Mouse (Mus musculus) heart, postnatal 0 days (tissue): ENCODE results near the gene Zzef1. TPM values are rescaled to one million over a fixed set of nuclear protein-coding genes. Genes with fewer than 3 reads are reported as not detected.

ENCODE experiments used
- ATAC-seq: fragments of 200-750 bp; cut with Nextera tagmentation; 2 replicates; pipeline ENCODE4 v1.8.0; 2017; ENCODE audit warnings: low read depth, moderate number of reproducible peaks, moderate library complexity; ENCODE audit not compliant: insufficient read depth
- DNase-seq: peaks from one replicate; pipeline ENCODE4 v3.0.0-alpha.2; 2016; ENCODE audit warnings: low spot score
- H3K27ac ChIP-seq: fragments of 300-500 bp; sonication (generic); 2 replicates; pipeline ENCODE4 v1.5.1; 2014; ENCODE audit warnings: low read depth, mild to moderate bottlenecking
- H3K27me3 ChIP-seq: fragments of 300-500 bp; sonication (generic); 2 replicates; pipeline ENCODE4 v1.6.1; 2014; ENCODE audit warnings: low read length, mixed read lengths; ENCODE audit not compliant: control insufficient read depth, insufficient read depth
- H3K36me3 ChIP-seq: fragments of 300-500 bp; sonication (generic); replicated peaks from 2 replicates; pipeline ENCODE4 v1.6.1; 2014; ENCODE audit warnings: low read length, mixed read lengths; ENCODE audit not compliant: control insufficient read depth, insufficient read depth
- H3K4me1 ChIP-seq: fragments of 300-500 bp; sonication (generic); 2 replicates; pipeline ENCODE4 v1.6.1; 2014; ENCODE audit warnings: antibody characterized with exemption; ENCODE audit not compliant: control insufficient read depth, insufficient read depth
- H3K4me2 ChIP-seq: fragments of 300-500 bp; sonication (generic); 2 replicates; pipeline ENCODE4 v1.6.1; 2014; ENCODE audit warnings: low read depth, mild to moderate bottlenecking, low read length, moderate library complexity
- H3K4me3 ChIP-seq: fragments of 300-500 bp; sonication (generic); 2 replicates; pipeline ENCODE4 v1.5.1; 2014; ENCODE audit warnings: low read depth, low read length
- H3K9ac ChIP-seq: fragments of 300-500 bp; sonication (generic); replicated peaks from 2 replicates; pipeline ENCODE4 v1.6.1; 2014; ENCODE audit warnings: low read depth, low read length, mixed read lengths
- H3K9me3 ChIP-seq: fragments of 300-500 bp; sonication (generic); replicated peaks from 2 replicates; pipeline ENCODE4 v1.6.1; 2016; ENCODE audit warnings: low read length; ENCODE audit not compliant: control insufficient read depth
- CTCF ChIP-seq: IDR thresholded peaks from 2 replicates; pipeline ENCODE4 v1.5.1; 2016; ENCODE audit warnings: antibody characterized with exemption, control low read depth, low read depth
- EP300 ChIP-seq: IDR thresholded peaks from 2 replicates; pipeline ENCODE4 v1.6.1; 2016; ENCODE audit warnings: antibody characterized with exemption, low read depth
- WGBS: fragments of 180-500 bp; shearing (Covaris S2); extraction: QIAGEN DNeasy Blood & Tissue Kit; methylation state at CpG from one replicate; pipeline ENCODE4 v1.1.7; 2014; 5-methylcytosine and 5-hydroxymethylcytosine counted together
- polyA plus RNA-seq: library from polyadenylated mRNA; unstranded; fragments of >200 nt; fragmentation: Nextera tagmentation; extraction: Ambion mirVana; gene quantifications from 2 replicates; pipeline ENCODE4 v1.2.1, GENCODE M21; 2015
- total RNA-seq: library from RNA; depleted of rRNA; stranded (reverse); fragments of >200 nt; gene quantifications from 2 replicates; pipeline ENCODE4 v1.2.3, GENCODE M21; 2014; ENCODE audit warnings: low replicate concordance

Gene Zzef1
- total and polyA plus RNA-seq, 2 experiments from 2014 or later = 5.2 to 43.2 TPM

DNA sequence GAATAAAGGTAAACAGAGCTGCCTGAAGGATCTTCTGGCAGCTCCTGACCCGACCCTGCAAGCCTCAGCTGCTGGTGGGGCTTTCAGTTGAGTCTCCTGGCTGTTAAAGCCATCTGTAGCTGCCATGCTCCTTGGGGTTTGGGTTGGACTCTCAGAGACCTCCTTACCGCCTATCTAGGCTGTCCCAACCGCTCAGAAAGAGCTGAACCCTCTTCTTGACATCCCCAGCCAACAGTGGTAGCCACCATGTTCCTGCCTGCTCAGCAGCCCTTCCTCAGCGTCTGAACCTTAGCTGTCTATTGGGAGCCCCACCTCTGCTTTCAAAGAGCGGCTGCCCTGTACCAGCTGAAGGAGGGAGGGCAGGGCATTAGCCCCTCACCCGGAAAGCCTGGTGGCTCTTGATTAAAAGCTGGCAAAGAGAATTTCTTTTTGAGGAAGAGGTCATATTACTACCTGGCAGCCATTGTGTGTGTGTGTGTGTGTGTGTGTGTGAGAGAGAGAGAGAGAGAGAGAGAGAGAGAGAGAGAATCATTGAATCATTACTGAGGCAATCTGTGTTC is 150.6 kb downstream of the Zzef1 start:
- no peaks in the 10 kb centered on the region for H3K9me3 ChIP-seq
- TF ChIP-seq CTCF (no peak), EP300 (no peak)
- peaks cover 30% of the 10 kb centered on the region for H3K4me1 ChIP-seq
- H3K4me2 ChIP-seq = 0 out of 2 replicates have a peak overlapping the region, but pooled peaks have one; percentile 2
- H3K9ac ChIP-seq = no peak overlapping the region
- no peaks in the 10 kb centered on the region for H3K27me3 ChIP-seq
- no peak overlapping the region for H3K4me3 ChIP-seq
- DNase-seq = no peak
- ATAC-seq = peak; percentile 16; the same call in 1 of the 2 replicates
- 42% methylated on average over 6 of the region's 6 CpGs for WGBS
- H3K27ac ChIP-seq = peak overlapping the region; percentile 79
- H3K36me3 ChIP-seq = no peaks in the 10 kb centered on the region

DNA sequence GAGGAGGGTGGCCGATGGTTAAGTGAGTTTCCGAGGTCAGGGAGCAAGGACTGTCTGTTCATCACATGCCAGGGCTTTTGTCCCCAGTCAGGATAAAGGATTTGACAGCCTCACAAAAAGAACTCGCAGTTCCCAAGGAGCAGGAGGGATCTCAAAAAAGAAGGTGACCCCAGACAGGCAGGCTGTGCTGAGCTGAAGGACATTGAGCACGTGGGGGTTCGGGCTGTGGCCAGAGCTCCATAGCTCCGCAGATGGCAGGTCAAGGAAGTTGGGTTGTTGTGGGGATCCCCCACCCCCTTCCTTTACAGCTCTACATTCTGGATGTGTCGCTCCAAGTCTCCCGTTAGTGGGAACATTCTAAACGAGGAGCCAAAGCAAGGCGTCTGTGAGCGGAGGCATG is 151.8 kb downstream of the Zzef1 start:
- no peak overlapping the region for H3K4me2 ChIP-seq
- H3K27ac ChIP-seq = no peak overlapping the region
- no peaks in the 10 kb centered on the region for H3K36me3 ChIP-seq
- H3K27me3 ChIP-seq = no peaks in the 10 kb centered on the region
- no peaks in the 10 kb centered on the region for H3K9me3 ChIP-seq
- H3K9ac ChIP-seq = no peak overlapping the region
- WGBS = 77% methylated on average over 11 of the region's 11 CpGs
- no peak for DNase-seq
- ATAC-seq = no peak
- TF ChIP-seq EP300 (no peak), CTCF (no peak)
- peaks cover 35% of the 10 kb centered on the region for H3K4me1 ChIP-seq
- no peak overlapping the region for H3K4me3 ChIP-seq

GRCm38 (mm10) chr11:72948254-72948653 is 152.2 kb downstream of the Zzef1 start:
- Histone ChIP-seq H3K4me3 (no peak overlapping the region), H3K27ac (no peak overlapping the region), H3K9me3 (no peaks in the 10 kb centered on the region), H3K4me1 (peaks cover 39% of the 10 kb centered on the region), H3K4me2 (no peak overlapping the region), H3K27me3 (no peaks in the 10 kb centered on the region), H3K36me3 (no peaks in the 10 kb centered on the region), H3K9ac (no peak overlapping the region)
- TF ChIP-seq EP300 (no peak), CTCF (no peak)
- WGBS = 69% methylated on average over 7 of the region's 7 CpGs
- ATAC-seq (no peak), DNase-seq (no peak)

DNA sequence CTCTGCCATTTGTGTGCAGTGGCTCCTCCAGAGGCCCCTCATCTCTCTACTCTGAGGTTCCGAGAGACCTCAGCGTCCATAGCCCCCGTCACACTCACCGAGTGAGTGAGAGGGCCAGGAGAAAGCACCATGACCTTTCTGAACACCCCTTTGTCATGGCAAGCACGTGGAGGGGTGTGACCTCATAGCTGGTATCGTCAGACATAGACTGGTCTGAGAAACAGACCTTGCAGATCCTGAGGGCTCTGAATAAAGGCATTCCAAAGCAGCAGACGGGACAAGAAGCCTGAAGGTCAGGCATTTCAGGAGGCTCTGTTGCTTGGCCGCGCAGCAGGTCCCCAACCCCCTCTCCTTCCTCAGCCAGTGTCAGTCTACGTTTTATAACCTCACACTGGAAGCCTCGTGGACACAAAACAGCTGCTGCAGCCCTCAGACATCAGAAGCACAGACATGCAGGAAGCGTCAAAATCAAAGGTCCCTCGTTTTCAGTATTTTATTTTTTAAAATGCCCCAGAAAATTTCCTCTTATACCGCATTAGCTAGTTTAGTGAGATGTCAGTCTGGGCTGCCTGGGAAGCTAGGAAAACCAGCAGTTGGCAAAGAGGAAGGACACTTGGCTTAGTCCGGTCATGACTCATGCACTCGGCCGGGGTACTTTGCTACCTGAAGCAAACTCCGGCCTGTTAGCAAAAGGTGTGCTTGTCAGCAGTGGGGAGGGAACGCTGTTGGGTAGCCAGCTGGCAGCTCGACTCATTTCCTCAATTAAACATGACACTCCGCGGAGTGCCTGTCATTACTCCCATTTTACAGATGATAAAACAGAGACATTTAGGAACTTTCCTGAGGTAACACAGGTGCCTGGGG is 155.3 kb downstream of the Zzef1 start:
- Histone ChIP-seq H3K27me3 (no peaks in the 10 kb centered on the region), H3K36me3 (no peaks in the 10 kb centered on the region), H3K4me3 (no peak overlapping the region), H3K4me2 (no peak overlapping the region), H3K9ac (no peak overlapping the region), H3K9me3 (no peaks in the 10 kb centered on the region), H3K4me1 (peaks cover 43% of the 10 kb centered on the region), H3K27ac (peak overlapping the region; percentile 28)
- no peak for DNase-seq
- ATAC-seq = no peak
- TF ChIP-seq CTCF = no peak
- TF ChIP-seq EP300 = no peak
- WGBS = 50% methylated on average over 22 of the region's 22 CpGs

DNA sequence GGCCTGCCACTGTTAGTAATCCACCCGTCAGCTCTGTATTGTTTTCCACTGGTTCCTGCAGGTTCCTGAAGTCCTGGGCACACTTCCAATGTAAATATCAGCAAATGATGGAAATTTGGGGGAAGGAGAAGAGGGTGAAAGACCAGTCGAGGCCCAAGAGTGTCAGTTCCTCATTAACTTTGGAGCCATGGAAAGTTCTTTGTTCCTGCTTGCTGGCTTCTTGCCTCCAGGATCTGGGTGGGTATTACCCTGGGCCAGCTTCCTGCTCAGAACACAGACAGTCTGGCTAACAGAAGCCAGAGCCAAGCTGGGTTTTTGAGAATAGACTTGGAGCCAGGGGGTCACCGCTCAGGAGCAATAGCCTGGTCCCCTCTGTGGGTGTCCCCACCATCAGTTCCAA is 156.2 kb downstream of the Zzef1 start:
- H3K27me3 ChIP-seq = no peaks in the 10 kb centered on the region
- DNase-seq (peak; percentile 57), ATAC-seq (0 out of 2 replicates have a peak, but pooled peaks have one; percentile 24)
- H3K9ac ChIP-seq = no peak overlapping the region
- no peaks in the 10 kb centered on the region for H3K36me3 ChIP-seq
- peaks cover 38% of the 10 kb centered on the region for H3K4me1 ChIP-seq
- peak overlapping the region; percentile 66 for H3K27ac ChIP-seq
- no peak overlapping the region for H3K4me3 ChIP-seq
- no peaks in the 10 kb centered on the region for H3K9me3 ChIP-seq
- H3K4me2 ChIP-seq = no peak overlapping the region
- no peak for TF ChIP-seq EP300
- 48% methylated on average over 3 of the region's 3 CpGs for WGBS
